In genomic region chr19:33380386-33380785, GRCm38 (mm10) we compare ENCODE assay signal across 9 mouse cellular contexts. TPM values are rescaled to one million over a fixed set of nuclear protein-coding genes. Genes with fewer than 3 reads are reported as not detected.
A peak's percentile ranks its signal among the peaks of the same experiment; 100 is the strongest.
DNase-seq lines count a peak whose midpoint lies in the region; ATAC-seq and TF ChIP-seq lines count a peak whose summit lies in the region.
"Had no signal": no experiment of that assay in that cellular context is flagged by ENCODE, and none has a peak within 500 bp of the region (broad histone marks: within the 10 kb centered on the region; RNA-seq: fewer than 3 reads in every experiment).

No protein-coding gene starts in this region.

- no peaks in the 10 kb centered on the region for H3K36me3 ChIP-seq in kidney, embryonic 14.5 days (ENCODE audit: control insufficient read depth, insufficient read depth, low read length)
- H3K36me3 ChIP-seq in E14TG2a.4 (ENCODE audit: insufficient read depth, low read length): no peaks in the 10 kb centered on the region
- H3K36me3 ChIP-seq: limb, embryonic 13.5 days had no signal

- no peak overlapping the region for H3K4me3 ChIP-seq in kidney, embryonic 14.5 days (ENCODE audit: low read length)
- H3K4me3 ChIP-seq in E14TG2a.4 (replicated peaks; ENCODE audit: low read length): no peak overlapping the region
- H3K4me3 ChIP-seq: limb, embryonic 13.5 days had no signal

- ATAC-seq in kidney, embryonic 14.5 days (ENCODE audit: low FRiP score, low TSS enrichment): 0 out of 2 replicates have a peak, but pooled peaks have one; percentile 28

- no peak overlapping the region for H3K4me2 ChIP-seq in kidney, embryonic 14.5 days (replicated peaks; ENCODE audit: low read depth, low read length)
- H3K4me2 ChIP-seq: limb, embryonic 13.5 days had no signal

- no peak overlapping the region for H3K9ac ChIP-seq in kidney, embryonic 14.5 days (ENCODE audit: low read depth, low read length)
- H3K9ac ChIP-seq: limb, embryonic 13.5 days had no signal

- no peaks in the 10 kb centered on the region for H3K4me1 ChIP-seq in kidney, embryonic 14.5 days (ENCODE audit: control insufficient read depth, insufficient read depth, low read length)
- H3K4me1 ChIP-seq in E14TG2a.4 (replicated peaks; ENCODE audit: low read depth, low read length): 0 out of 2 replicates have a peak, but pooled peaks cover 3% of the 10 kb centered on the region
- H3K4me1 ChIP-seq: limb, embryonic 13.5 days had no signal

- DNase-seq in kidney, postnatal 10 days: no peak
- DNase-seq in c-Kit-positive CD71-positive TER-119-positive erythroid progenitor cells, embryonic 14.5 days (ENCODE audit: low spot score): peak; percentile 24
- DNase-seq in lung, postnatal 36 days: peak; percentile 30
- no peak for DNase-seq in ovary, adult 18-20 months (ENCODE audit: low spot score)
- DNase-seq in adrenal gland, adult 2 months: no peak
- DNase-seq in frontal cortex, postnatal 14 days (ENCODE audit: low spot score in 2 of 2): no peak

- H3K27me3 ChIP-seq in kidney, embryonic 14.5 days (ENCODE audit: control insufficient read depth, insufficient read depth, low read length): no peaks in the 10 kb centered on the region
- no peaks in the 10 kb centered on the region for H3K27me3 ChIP-seq in E14TG2a.4 (ENCODE audit: insufficient read depth, low read length)
- H3K27me3 ChIP-seq: limb, embryonic 13.5 days had no signal

- WGBS in kidney, embryonic 14.5 days: 14% methylated on average over 3 of the region's 3 CpGs

- H3K27ac ChIP-seq in kidney, embryonic 14.5 days (ENCODE audit: low read depth, low read length): no peak overlapping the region
- H3K27ac ChIP-seq: limb, embryonic 13.5 days had no signal

- H3K9me3 ChIP-seq in kidney, embryonic 14.5 days (ENCODE audit: control insufficient read depth, low read length): no peaks in the 10 kb centered on the region
- H3K9me3 ChIP-seq in E14TG2a.4 (ENCODE audit: low read length): no peaks in the 10 kb centered on the region
- H3K9me3 ChIP-seq: limb, embryonic 13.5 days had no signal

- TF ChIP-seq CTCF in E14TG2a.4 (conservative IDR thresholded peaks at IDR 0.05; ENCODE audit: low read length): peak; percentile 64

RNA-seq across cellular contexts. Expression of gene Rnls, which starts 11.7 kb away (rescaled TPM):
- polyA plus RNA-seq in kidney, embryonic 14.5 days (2014; fragmentation: Nextera tagmentation; extraction: Ambion mirVana): 6.8 and 7.1 TPM in 2 replicates
- 1 to 10 TPM; 3.9 to 4.3 TPM for total RNA-seq in adrenal gland, adult 2 months (2021)
- polyA plus RNA-seq in adrenal gland, adult 2 months (2012; rRNA removed): 1.2 and 2.6 TPM in 2 replicates

Comparison
In these comparisons a context has a peak if more than half of its experiments do, and no peak if none do; other contexts are left out.
1. DNase-seq: peak in c-Kit-positive CD71-positive TER-119-positive erythroid progenitor cells, embryonic 14.5 days (single experiment) and lung, postnatal 36 days (single experiment); none in kidney, postnatal 10 days (single experiment), ovary, adult 18-20 months (single experiment), adrenal gland, adult 2 months (single experiment) and frontal cortex, postnatal 14 days (0 of 2).